Mouse (Mus musculus) embryonic fibroblast, embryonic 13.5 days (primary cell): ENCODE results near the gene Mmd.

Experiments
- CTCF ChIP-seq: IDR thresholded peaks from 2 replicates; pipeline ENCODE4 v1.5.1; 2011; ENCODE audit warnings: mild to moderate bottlenecking, control low read depth, low read length, moderate library complexity, borderline replicate concordance; ENCODE audit not compliant: insufficient read depth
- POLR2A ChIP-seq: IDR thresholded peaks from 2 replicates; pipeline ENCODE4 v1.6.1; 2011; ENCODE audit warnings: low read depth, mild to moderate bottlenecking, control low read depth, low read length, moderate library complexity

- no peak for TF ChIP-seq POLR2A
- TF ChIP-seq CTCF: no peak
Observed at GRCm38 (mm10) chr11:90250189-90250588, 933 bp downstream of the Mmd start.
